Mouse (Mus musculus) megakaryocyte, embryonic 14.5 days (primary cell): Measurements from ENCODE around the gene Hcar2.

Source experiments
- FLI1 ChIP-seq: IDR thresholded peaks from 2 replicates; pipeline ENCODE4 v1.6.1; 2012; ENCODE audit warnings: low read length, inconsistent platforms, mixed read lengths
- GATA1 ChIP-seq: IDR thresholded peaks from 3 replicates; pipeline ENCODE4 v1.6.1; 2012; ENCODE audit warnings: mixed read lengths, low read length, inconsistent platforms, borderline replicate concordance

- no peak for TF ChIP-seq GATA1
- no peak for TF ChIP-seq FLI1
Observed at GRCm38 (mm10) chr5:123863934-123864333, 1.4 kb downstream of the Hcar2 start.
